ENCODE assay signal across 8 mouse cellular contexts in genomic region chr11:3203771-3204170, GRCm38 (mm10). TPM values are rescaled to one million over a fixed set of nuclear protein-coding genes. Genes with fewer than 3 reads are reported as not detected.
DNase-seq lines count a peak whose midpoint lies in the region; ATAC-seq and TF ChIP-seq lines count a peak whose summit lies in the region.

No protein-coding gene starts in this region.

- no peak overlapping the region for H3K9ac ChIP-seq in kidney, postnatal 0 days (ENCODE audit: low read depth, low read length)
- H3K9ac ChIP-seq in hindbrain, postnatal 0 days (replicated peaks; ENCODE audit: low read length), result no peak overlapping the region
- no peak overlapping the region for H3K9ac ChIP-seq in midbrain, embryonic 13.5 days (replicated peaks)

- WGBS in kidney, postnatal 0 days, result 79% methylated on average over 2 of the region's 2 CpGs
- 89% methylated on average over 2 of the region's 2 CpGs for WGBS in embryonic facial prominence, embryonic 10.5 days
- 91% methylated on average over 2 of the region's 2 CpGs for WGBS in hindbrain, postnatal 0 days
- WGBS in midbrain, embryonic 13.5 days, result 92% methylated on average over 2 of the region's 2 CpGs

- 0 out of 2 replicates have a peak, but pooled peaks cover 16% of the 10 kb centered on the region for H3K36me3 ChIP-seq in kidney, postnatal 0 days (ENCODE audit: insufficient read depth, low read length)
- peaks cover 47% of the 10 kb centered on the region for H3K36me3 ChIP-seq in embryonic facial prominence, embryonic 10.5 days (replicated peaks)
- H3K36me3 ChIP-seq in hindbrain, postnatal 0 days (ENCODE audit: insufficient read depth, low read length), result peaks cover 9% of the 10 kb centered on the region
- peaks cover 31% of the 10 kb centered on the region for H3K36me3 ChIP-seq in midbrain, embryonic 13.5 days

- H3K4me2 ChIP-seq in kidney, postnatal 0 days (ENCODE audit: low read length), result peak overlapping the region; percentile 36; the same call in 1 of the 2 replicates
- H3K4me2 ChIP-seq in hindbrain, postnatal 0 days (ENCODE audit: low read depth, low read length), result peak overlapping the region; percentile 40
- H3K4me2 ChIP-seq in midbrain, embryonic 13.5 days (replicated peaks), result peak overlapping the region; percentile 44

- H3K4me1 ChIP-seq in kidney, postnatal 0 days (replicated peaks; ENCODE audit: insufficient read depth, low read length), result no peaks in the 10 kb centered on the region
- H3K4me1 ChIP-seq in embryonic facial prominence, embryonic 10.5 days, result no peaks in the 10 kb centered on the region; the same call in 1 of the 2 replicates
- H3K4me1 ChIP-seq in hindbrain, postnatal 0 days (ENCODE audit: insufficient read depth, low read length), result no peaks in the 10 kb centered on the region
- H3K4me1 ChIP-seq in midbrain, embryonic 13.5 days (replicated peaks), result peaks cover 17% of the 10 kb centered on the region

- TF ChIP-seq CTCF in kidney, postnatal 0 days (IDR thresholded peaks at IDR 0.05; ENCODE audit: low read depth), result no peak
- TF ChIP-seq CTCF in hindbrain, postnatal 0 days (IDR thresholded peaks at IDR 0.05; ENCODE audit: low read depth), result no peak

- no peaks in the 10 kb centered on the region for H3K27me3 ChIP-seq in kidney, postnatal 0 days (ENCODE audit: insufficient read depth, low read length)
- no peaks in the 10 kb centered on the region for H3K27me3 ChIP-seq in embryonic facial prominence, embryonic 10.5 days (replicated peaks; ENCODE audit: low read depth, poor library complexity, severe bottlenecking)
- no peaks in the 10 kb centered on the region for H3K27me3 ChIP-seq in hindbrain, postnatal 0 days (ENCODE audit: insufficient read depth, low read length)
- no peaks in the 10 kb centered on the region for H3K27me3 ChIP-seq in midbrain, embryonic 13.5 days

- DNase-seq in kidney, postnatal 0 days (ENCODE audit: low spot score), result no peak
- no peak for DNase-seq in kidney, adult 8-10 months
- no peak for DNase-seq in embryonic facial prominence, embryonic 10.5 days (ENCODE audit: low spot score)
- DNase-seq in hindbrain, postnatal 0 days (ENCODE audit: low spot score), result no peak
- DNase-seq in layer of hippocampus, adult 9-10 months (ENCODE audit: low spot score), result no peak
- DNase-seq in embryo, embryonic 10 days (ENCODE audit: low spot score), result no peak
- DNase-seq in right cerebral cortex, postnatal 4 days, result no peak

- H3K9me3 ChIP-seq in kidney, postnatal 0 days (replicated peaks; ENCODE audit: low read length), result no peaks in the 10 kb centered on the region
- no peaks in the 10 kb centered on the region for H3K9me3 ChIP-seq in embryonic facial prominence, embryonic 10.5 days
- H3K9me3 ChIP-seq in hindbrain, postnatal 0 days (ENCODE audit: low read length), result no peaks in the 10 kb centered on the region
- no peaks in the 10 kb centered on the region for H3K9me3 ChIP-seq in midbrain, embryonic 13.5 days

- no peak overlapping the region for H3K4me3 ChIP-seq in kidney, postnatal 0 days (replicated peaks; ENCODE audit: low read depth, low read length)
- peak overlapping the region; percentile 55 for H3K4me3 ChIP-seq in embryonic facial prominence, embryonic 10.5 days
- no peak overlapping the region for H3K4me3 ChIP-seq in hindbrain, postnatal 0 days (ENCODE audit: low read length)
- peak overlapping the region; percentile 41 for H3K4me3 ChIP-seq in midbrain, embryonic 13.5 days (replicated peaks)

- no peak for ATAC-seq in kidney, postnatal 0 days (replicated peaks; ENCODE audit: low FRiP score, low read depth)
- no peak for ATAC-seq in hindbrain, postnatal 0 days
- ATAC-seq in midbrain, embryonic 13.5 days, result no peak

- no peak overlapping the region for H3K27ac ChIP-seq in kidney, postnatal 0 days
- H3K27ac ChIP-seq in embryonic facial prominence, embryonic 10.5 days (replicated peaks), result no peak overlapping the region
- H3K27ac ChIP-seq in hindbrain, postnatal 0 days, result no peak overlapping the region
- H3K27ac ChIP-seq in midbrain, embryonic 13.5 days, result no peak overlapping the region

RNA-seq across cellular contexts. Expression of gene Eif4enif1, which starts 1.6 kb away (rescaled TPM):
- polyA plus RNA-seq in kidney, postnatal 0 days (2015; fragmentation: Nextera tagmentation; extraction: Ambion mirVana), result 26.2 and 29.2 TPM in 2 replicates
- 65.6 and 69.8 TPM in 2 replicates for polyA plus RNA-seq in embryonic facial prominence, embryonic 10.5 days (2016; fragmentation: Nextera tagmentation; extraction: Ambion mirVana)
- total RNA-seq in hindbrain, postnatal 0 days (2014; rRNA removed), result 42.1 and 47.7 TPM in 2 replicates
- 35.2 and 35.3 TPM in 2 replicates for polyA plus RNA-seq in hindbrain, postnatal 0 days (2015; fragmentation: Nextera tagmentation; extraction: Ambion mirVana)
- polyA plus RNA-seq in midbrain, embryonic 13.5 days (2015; fragmentation: Nextera tagmentation; extraction: Ambion mirVana), result 54.4 and 55.6 TPM in 2 replicates

RNA-seq across cellular contexts. Expression of gene Sfi1, which starts 10.5 kb away (rescaled TPM):
- 7.4 and 8.4 TPM in 2 replicates for polyA plus RNA-seq in kidney, postnatal 0 days (2015; fragmentation: Nextera tagmentation; extraction: Ambion mirVana)
- polyA plus RNA-seq in embryonic facial prominence, embryonic 10.5 days (2016; fragmentation: Nextera tagmentation; extraction: Ambion mirVana), result 12.1 and 12.4 TPM in 2 replicates
- total RNA-seq in hindbrain, postnatal 0 days (2014; rRNA removed), result 16.9 and 18.2 TPM in 2 replicates
- 9.5 and 9.9 TPM in 2 replicates for polyA plus RNA-seq in hindbrain, postnatal 0 days (2015; fragmentation: Nextera tagmentation; extraction: Ambion mirVana)
- polyA plus RNA-seq in midbrain, embryonic 13.5 days (2015; fragmentation: Nextera tagmentation; extraction: Ambion mirVana), result 17.9 and 18.6 TPM in 2 replicates

Comparison
In these comparisons a context has a peak if more than half of its experiments do, and no peak if none do; other contexts are left out.
1. H3K4me3 ChIP-seq: peak in embryonic facial prominence, embryonic 10.5 days (single experiment) and midbrain, embryonic 13.5 days (single experiment); none in kidney, postnatal 0 days (single experiment) and hindbrain, postnatal 0 days (single experiment).
2. Peak in every context shown above with its lines, with median percentiles within 50 percentile points of each other: H3K4me2 ChIP-seq.